Mouse (Mus musculus): ENCODE results near the gene Upf2. TPM values are rescaled to one million over a fixed set of nuclear protein-coding genes. Genes with fewer than 3 reads are reported as not detected.

Gene Upf2
- total RNA-seq (2014; rRNA removed) (11.2 and 13.2 TPM in 2 replicates), polyA plus RNA-seq (2015; fragmentation: Nextera tagmentation; extraction: Ambion mirVana) (4.6 and 5.9 TPM in 2 replicates)

- TF ChIP-seq CTCF (IDR thresholded peaks at IDR 0.05): peak; percentile 31; the same call in 1 of the 2 replicates
- DNase-seq (ENCODE audit: low spot score) (peak; percentile 98), ATAC-seq (ENCODE audit: low FRiP score) (peak; percentile 98)
- under 1% methylated on average over 47 of the region's 54 CpGs for WGBS
- Histone ChIP-seq H3K27me3 (ENCODE audit: insufficient read depth, low read length) (no peaks in the 10 kb centered on the region), H3K9ac (replicated peaks; ENCODE audit: low read length, poor library complexity, severe bottlenecking) (peak within 1 kb of the TSS; percentile 86), H3K4me2 (ENCODE audit: low read depth, low read length, poor library complexity, severe bottlenecking) (peak within 1 kb of the TSS; percentile 86), H3K36me3 (ENCODE audit: insufficient read depth, low read length) (no peaks in the 10 kb centered on the region), H3K9me3 (ENCODE audit: low read length) (no peaks in the 10 kb centered on the region), H3K4me1 (ENCODE audit: insufficient read depth, low read length) (peaks cover 4% of the 10 kb centered on the region; the same call in 1 of the 2 replicates), H3K27ac (ENCODE audit: low read depth, low read length) (peak within 1 kb of the TSS; percentile 87), H3K4me3 (ENCODE audit: low read depth, low read length) (peak within 1 kb of the TSS; percentile 98)
Measured at GRCm38 (mm10) chr2:5950766-5951595, at the start of gene Upf2. Gene Upf2, plus strand, starts transcription at chr2:5951469.

GRCm38 (mm10) chr2:5906092-5906491 lies 45.2 kb upstream of the Upf2 start:
- 34% methylated on average over 5 of the region's 5 CpGs for WGBS
- Histone ChIP-seq H3K9me3 (ENCODE audit: low read length) (no peaks in the 10 kb centered on the region), H3K36me3 (ENCODE audit: insufficient read depth, low read length) (peaks cover 28% of the 10 kb centered on the region), H3K27ac (ENCODE audit: low read depth, low read length) (no peak overlapping the region), H3K9ac (replicated peaks; ENCODE audit: low read length, poor library complexity, severe bottlenecking) (no peak overlapping the region), H3K4me3 (ENCODE audit: low read depth, low read length) (no peak overlapping the region), H3K4me2 (ENCODE audit: low read depth, low read length, poor library complexity, severe bottlenecking) (no peak overlapping the region), H3K27me3 (ENCODE audit: insufficient read depth, low read length) (no peaks in the 10 kb centered on the region), H3K4me1 (ENCODE audit: insufficient read depth, low read length) (no peaks in the 10 kb centered on the region)
- peak; percentile 45 for DNase-seq (ENCODE audit: low spot score)
- ATAC-seq (ENCODE audit: low FRiP score): no peak
- TF ChIP-seq CTCF (IDR thresholded peaks at IDR 0.05): no peak

- Histone ChIP-seq H3K4me1 (ENCODE audit: insufficient read depth, low read length) (no peaks in the 10 kb centered on the region), H3K27ac (ENCODE audit: low read depth, low read length) (no peak overlapping the region), H3K27me3 (ENCODE audit: insufficient read depth, low read length) (no peaks in the 10 kb centered on the region), H3K9ac (replicated peaks; ENCODE audit: low read length, poor library complexity, severe bottlenecking) (no peak overlapping the region), H3K4me2 (ENCODE audit: low read depth, low read length, poor library complexity, severe bottlenecking) (no peak overlapping the region), H3K9me3 (ENCODE audit: low read length) (no peaks in the 10 kb centered on the region), H3K4me3 (ENCODE audit: low read depth, low read length) (no peak overlapping the region), H3K36me3 (ENCODE audit: insufficient read depth, low read length) (peaks cover 28% of the 10 kb centered on the region)
- DNase-seq (ENCODE audit: low spot score) (peak; percentile 43), ATAC-seq (ENCODE audit: low FRiP score) (no peak)
- WGBS: 45% methylated on average over 3 of the region's 3 CpGs
- peak; percentile 74 for TF ChIP-seq CTCF (IDR thresholded peaks at IDR 0.05)
Measured at GRCm38 (mm10) chr2:5906625-5907024, 44.6 kb upstream of the Upf2 start.

GRCm38 (mm10) chr2:5911282-5911965 lies 39.8 kb upstream of the Upf2 start:
- H3K4me3 ChIP-seq (ENCODE audit: low read depth, low read length): no peak overlapping the region
- ATAC-seq (ENCODE audit: low FRiP score) (peak; percentile 71; the same call in 1 of the 2 replicates), DNase-seq (ENCODE audit: low spot score) (peak; percentile 47)
- H3K27ac ChIP-seq (ENCODE audit: low read depth, low read length): no peak overlapping the region
- no peaks in the 10 kb centered on the region for H3K27me3 ChIP-seq (ENCODE audit: insufficient read depth, low read length)
- H3K9me3 ChIP-seq (ENCODE audit: low read length): no peaks in the 10 kb centered on the region
- no peak overlapping the region for H3K9ac ChIP-seq (replicated peaks; ENCODE audit: low read length, poor library complexity, severe bottlenecking)
- H3K4me1 ChIP-seq (ENCODE audit: insufficient read depth, low read length): no peaks in the 10 kb centered on the region
- no peak overlapping the region for H3K4me2 ChIP-seq (ENCODE audit: low read depth, low read length, poor library complexity, severe bottlenecking)
- no peak for TF ChIP-seq CTCF (IDR thresholded peaks at IDR 0.05)
- WGBS: 42% methylated on average over 16 of the region's 16 CpGs
- H3K36me3 ChIP-seq (ENCODE audit: insufficient read depth, low read length): peaks cover 16% of the 10 kb centered on the region

- TF ChIP-seq CTCF (IDR thresholded peaks at IDR 0.05): no peak
- H3K4me1 ChIP-seq (ENCODE audit: insufficient read depth, low read length): no peaks in the 10 kb centered on the region
- no peaks in the 10 kb centered on the region for H3K9me3 ChIP-seq (ENCODE audit: low read length)
- DNase-seq (ENCODE audit: low spot score): no peak
- no peak overlapping the region for H3K4me2 ChIP-seq (ENCODE audit: low read depth, low read length, poor library complexity, severe bottlenecking)
- H3K27ac ChIP-seq (ENCODE audit: low read depth, low read length): no peak overlapping the region
- 91% methylated on average over 6 of the region's 6 CpGs for WGBS
- H3K36me3 ChIP-seq (ENCODE audit: insufficient read depth, low read length): peaks cover 26% of the 10 kb centered on the region
- no peaks in the 10 kb centered on the region for H3K27me3 ChIP-seq (ENCODE audit: insufficient read depth, low read length)
- H3K4me3 ChIP-seq (ENCODE audit: low read depth, low read length): no peak overlapping the region
- H3K9ac ChIP-seq (replicated peaks; ENCODE audit: low read length, poor library complexity, severe bottlenecking): no peak overlapping the region
- no peak for ATAC-seq (ENCODE audit: low FRiP score)
Measured at GRCm38 (mm10) chr2:5922823-5923222, 28.4 kb upstream of the Upf2 start.

GRCm38 (mm10) chr2:5923786-5924185 lies 27.5 kb upstream of the Upf2 start:
- 83% methylated on average over 9 of the region's 9 CpGs for WGBS
- ATAC-seq (ENCODE audit: low FRiP score): no peak
- no peak for DNase-seq (ENCODE audit: low spot score)

More at GRCm38 (mm10) chr2:5923786-5924185, 27.5 kb upstream of the Upf2 start:
- H3K36me3 ChIP-seq (ENCODE audit: insufficient read depth, low read length): peaks cover 31% of the 10 kb centered on the region
- H3K27me3 ChIP-seq (ENCODE audit: insufficient read depth, low read length): no peaks in the 10 kb centered on the region
- no peak overlapping the region for H3K27ac ChIP-seq (ENCODE audit: low read depth, low read length)
- no peak for TF ChIP-seq CTCF (IDR thresholded peaks at IDR 0.05)
- H3K4me3 ChIP-seq (ENCODE audit: low read depth, low read length): no peak overlapping the region
- H3K4me2 ChIP-seq (ENCODE audit: low read depth, low read length, poor library complexity, severe bottlenecking): no peak overlapping the region
- H3K4me1 ChIP-seq (ENCODE audit: insufficient read depth, low read length): no peaks in the 10 kb centered on the region
- no peaks in the 10 kb centered on the region for H3K9me3 ChIP-seq (ENCODE audit: low read length)
- no peak overlapping the region for H3K9ac ChIP-seq (replicated peaks; ENCODE audit: low read length, poor library complexity, severe bottlenecking)
